Mouse (Mus musculus): ENCODE results near the gene Xpnpep3.

DNA sequence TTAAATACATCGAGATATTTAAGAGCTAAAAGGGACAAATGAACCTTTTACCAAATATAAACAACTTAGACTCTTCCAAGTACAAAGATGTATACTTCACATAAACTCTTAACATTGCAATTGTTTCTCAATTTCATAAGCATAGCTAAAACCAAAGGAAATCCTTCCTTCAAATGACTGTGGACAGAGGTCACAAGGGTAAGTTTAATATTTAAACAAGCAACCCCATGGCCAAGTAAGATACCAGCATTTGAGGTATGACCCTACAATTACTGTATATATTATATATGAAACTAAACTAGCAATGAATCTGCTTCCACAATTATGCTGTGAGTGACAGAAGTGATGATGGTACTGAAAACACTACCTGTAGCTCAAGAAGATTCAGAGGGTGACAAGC, 35.7 kb upstream of the Xpnpep3 start:
- no peak for TF ChIP-seq CTCF (IDR thresholded peaks at IDR 0.05; ENCODE audit: low read depth)
- no peak for TF ChIP-seq EP300 (IDR thresholded peaks at IDR 0.05; ENCODE audit: low read depth)
